Mouse (Mus musculus): ENCODE results near the gene Pi16. TPM values are rescaled to one million over a fixed set of nuclear protein-coding genes. Genes with fewer than 3 reads are reported as not detected.

Gene Pi16
- 1.6 TPM in 2 replicates for polyA plus RNA-seq (2012; rRNA removed)

DNA sequence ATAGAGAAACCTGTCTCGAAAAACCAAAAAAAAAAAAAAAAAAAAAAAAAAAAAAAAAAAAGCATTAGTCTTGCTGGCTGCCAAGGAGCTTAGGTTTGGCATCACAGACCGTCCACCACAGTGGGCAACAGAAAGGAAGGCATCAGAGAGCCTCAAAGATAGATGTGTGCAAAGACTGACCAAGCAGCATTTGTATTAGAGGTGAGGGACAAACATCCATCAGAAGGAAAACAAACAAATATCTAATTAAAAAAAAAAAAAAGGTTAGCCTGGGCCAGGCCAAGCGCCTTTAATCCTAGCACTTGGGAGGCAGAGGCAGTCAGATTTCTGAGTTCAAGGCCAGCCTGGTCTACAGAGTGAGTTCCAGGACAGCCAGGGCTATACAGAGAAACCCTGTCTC is at the start of gene Pi16:
TSS of gene Pi16 (plus strand) at position 301 of the 400 bp plus-strand sequence.

GRCm38 (mm10) chr17:29268682-29269348 is 48.7 kb upstream of the Pi16 start, which contains the start of gene BC004004:
Gene BC004004 (plus strand): TSS chr17:29268788.

DNA sequence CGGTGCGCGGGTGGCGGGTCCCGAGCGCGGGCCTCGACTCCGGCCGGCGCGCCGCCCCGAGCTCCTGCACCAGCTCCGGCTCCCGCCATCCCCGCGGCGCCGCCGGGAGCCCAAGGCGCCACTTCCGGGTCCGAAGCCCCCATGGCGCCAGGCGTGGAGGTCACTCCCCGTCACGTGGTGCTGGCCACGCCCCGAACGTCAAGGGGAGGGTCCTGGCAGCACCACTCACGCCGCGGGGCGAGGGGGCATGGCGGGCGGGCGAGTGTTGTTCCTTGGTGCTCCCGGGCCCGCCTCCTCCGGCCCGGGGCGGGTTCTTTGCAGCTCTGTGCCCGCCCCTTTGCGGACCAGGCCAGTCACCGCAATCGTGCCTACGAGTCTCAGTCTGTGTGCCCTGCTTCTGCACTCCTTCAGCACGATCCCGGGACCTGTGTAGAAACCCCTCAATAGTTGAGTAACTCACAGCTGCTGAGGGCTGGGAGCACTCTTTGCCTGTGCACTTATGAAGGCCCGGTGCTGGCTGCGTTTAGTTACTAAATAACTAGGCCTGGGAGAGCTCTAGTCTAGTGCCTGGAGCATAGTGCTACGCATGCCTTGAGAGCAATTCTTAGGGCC is 30.3 kb downstream of the Pi16 start, which contains the start of gene Mtch1:
TSS of gene Mtch1 (minus strand) at position 290 of the 612 bp plus-strand sequence.

DNA sequence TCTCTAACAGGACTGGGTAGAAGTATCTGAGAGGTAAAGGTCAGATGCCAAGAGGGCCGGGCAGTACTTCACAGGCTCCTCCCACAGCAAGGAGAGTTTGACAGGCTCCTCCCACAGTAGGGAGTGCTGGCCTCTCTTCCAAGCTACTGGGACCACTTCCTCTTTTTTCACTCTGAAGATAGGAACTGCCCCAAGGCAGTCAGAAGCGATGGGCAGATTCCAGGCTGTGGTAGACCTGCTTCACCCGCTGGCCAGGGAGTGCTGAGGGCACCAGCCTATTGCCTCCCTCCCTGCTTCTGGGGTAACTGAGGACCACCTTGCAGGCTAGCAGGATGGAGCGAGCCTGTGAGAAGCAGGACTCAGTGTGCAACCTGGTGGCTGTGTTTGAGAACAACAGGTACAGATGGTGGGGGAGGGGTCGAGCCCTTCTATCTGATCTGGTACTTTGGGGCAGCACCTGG is 43.3 kb downstream of the Pi16 start, which contains the start of gene Fgd2:
TSS of gene Fgd2 (plus strand) at position 154 of the 461 bp plus-strand sequence.

Other genes with a start within 250 kb of the Pi16 start
- 16.1 and 17.5 TPM in 2 replicates for gene Cdkn1a, start 226.7 kb upstream of the Pi16 start, polyA plus RNA-seq (2012; rRNA removed)
- 0.71 and 3.1 TPM in 2 replicates for gene Rab44, start 203.5 kb upstream of the Pi16 start, polyA plus RNA-seq (2012; rRNA removed)
- 4.6 and 5.8 TPM in 2 replicates for gene Cpne5, start 79.5 kb upstream of the Pi16 start, polyA plus RNA-seq (2012; rRNA removed)
- 90.1 and 104 TPM in 2 replicates for gene Ppil1, start 53.5 kb upstream of the Pi16 start, polyA plus RNA-seq (2012; rRNA removed)
- 42.1 and 44.6 TPM in 2 replicates for gene BC004004, start 48.9 kb upstream of the Pi16 start, polyA plus RNA-seq (2012; rRNA removed)
- 445 and 478 TPM in 2 replicates for gene Mtch1, start 30.3 kb downstream of the Pi16 start, polyA plus RNA-seq (2012; rRNA removed)
- 5.7 and 5.8 TPM in 2 replicates for gene Fgd2, start 43.2 kb downstream of the Pi16 start, polyA plus RNA-seq (2012; rRNA removed)
- 25.9 and 26.0 TPM in 2 replicates for gene Pim1, start 173.1 kb downstream of the Pi16 start, polyA plus RNA-seq (2012; rRNA removed)
- not detected in 2 replicates for gene Gm17657, start 232.0 kb downstream of the Pi16 start, polyA plus RNA-seq (2012; rRNA removed)
- 20.3 and 24.7 TPM in 2 replicates for gene Tbc1d22b, start 232.1 kb downstream of the Pi16 start, polyA plus RNA-seq (2012; rRNA removed)
- 0.11 and 0.17 TPM in 2 replicates for gene Tmem217, start 234.7 kb downstream of the Pi16 start, polyA plus RNA-seq (2012; rRNA removed)